Mouse (Mus musculus) forebrain, embryonic 10.5 days (tissue): ENCODE measurements around the gene Pnpo. TPM values are rescaled to one million over a fixed set of nuclear protein-coding genes. Genes with fewer than 3 reads are reported as not detected.

Source experiments
- DNase-seq: peaks from one replicate; pipeline ENCODE4 v3.0.0-alpha.2; 2017; ENCODE audit warnings: low spot score; ENCODE audit errors: extremely low spot score
- H3K27ac ChIP-seq: fragments of 300-500 bp; sonication (generic); 2 replicates; pipeline ENCODE4 v1.5.1; 2016; ENCODE audit warnings: mild to moderate bottlenecking
- H3K27me3 ChIP-seq: fragments of 300-500 bp; sonication (generic); 2 replicates; pipeline ENCODE4 v1.6.1; 2016; ENCODE audit warnings: mild to moderate bottlenecking; ENCODE audit not compliant: poor library complexity, severe bottlenecking
- H3K36me3 ChIP-seq: fragments of 300-500 bp; sonication (generic); replicated peaks from 2 replicates; pipeline ENCODE4 v1.6.1; 2016; ENCODE audit warnings: mild to moderate bottlenecking, moderate library complexity
- H3K4me1 ChIP-seq: fragments of 300-500 bp; sonication (generic); 2 replicates; pipeline ENCODE4 v1.6.1; 2016
- H3K4me3 ChIP-seq: fragments of 300-500 bp; sonication (generic); 2 replicates; pipeline ENCODE4 v1.5.1; 2016; ENCODE audit warnings: mild to moderate bottlenecking, moderate library complexity
- H3K9me3 ChIP-seq: fragments of 300-500 bp; sonication (generic); 2 replicates; pipeline ENCODE4 v1.6.1; 2016; ENCODE audit warnings: mild to moderate bottlenecking, moderate library complexity
- WGBS: fragments of 180-500 bp; shearing (Covaris S2); methylation state at CpG from one replicate; pipeline ENCODE4 v1.1.7; 2016; 5-methylcytosine and 5-hydroxymethylcytosine counted together
- polyA plus RNA-seq: library from polyadenylated mRNA; unstranded; fragments of >200 nt; fragmentation: Nextera tagmentation; extraction: Ambion mirVana; gene quantifications from 2 replicates; pipeline ENCODE4 v1.2.1, GENCODE M21; 2016

Gene Pnpo
- polyA plus RNA-seq, 1 experiment from 2014 or later, result 40.7 TPM

GRCm38 (mm10) chr11:96928691-96929090 is 15.1 kb downstream of the Pnpo start:
- H3K27ac ChIP-seq, result peak overlapping the region; percentile 48; the same call in 1 of the 2 replicates
- DNase-seq, result no peak
- 7% methylated on average over 5 of the region's 5 CpGs for WGBS
- H3K9me3 ChIP-seq, result no peaks in the 10 kb centered on the region
- H3K4me3 ChIP-seq, result no peak overlapping the region
- H3K4me1 ChIP-seq, result peaks cover 21% of the 10 kb centered on the region; the same call in 1 of the 2 replicates
- peaks cover 33% of the 10 kb centered on the region for H3K27me3 ChIP-seq
- H3K36me3 ChIP-seq, result no peaks in the 10 kb centered on the region

- H3K27me3 ChIP-seq, result peaks cover 33% of the 10 kb centered on the region
- peak within 1 kb of the TSS; percentile 48; the same call in 1 of the 2 replicates for H3K27ac ChIP-seq
- no peaks in the 10 kb centered on the region for H3K9me3 ChIP-seq
- peaks cover 21% of the 10 kb centered on the region; the same call in 1 of the 2 replicates for H3K4me1 ChIP-seq
- 83% methylated on average over 2 of the region's 2 CpGs for WGBS
- no peak for DNase-seq
- H3K4me3 ChIP-seq, result no peak within 1 kb of the TSS
- H3K36me3 ChIP-seq, result no peaks in the 10 kb centered on the region
Measured at GRCm38 (mm10) chr11:96928088-96928487, 15.7 kb downstream of the Pnpo start, which contains the start of gene Prr15l. Gene Prr15l (plus strand): TSS chr11:96928104.

GRCm38 (mm10) chr11:96926587-96926986 is 17.2 kb downstream of the Pnpo start:
- H3K9me3 ChIP-seq, result no peaks in the 10 kb centered on the region
- H3K4me3 ChIP-seq, result no peak overlapping the region
- H3K27me3 ChIP-seq, result peaks cover 33% of the 10 kb centered on the region
- WGBS, result 86% methylated on average over 5 of the region's 5 CpGs
- DNase-seq, result no peak
- peaks cover 18% of the 10 kb centered on the region; the same call in 1 of the 2 replicates for H3K4me1 ChIP-seq
- H3K27ac ChIP-seq, result no peak overlapping the region
- no peaks in the 10 kb centered on the region for H3K36me3 ChIP-seq

DNA sequence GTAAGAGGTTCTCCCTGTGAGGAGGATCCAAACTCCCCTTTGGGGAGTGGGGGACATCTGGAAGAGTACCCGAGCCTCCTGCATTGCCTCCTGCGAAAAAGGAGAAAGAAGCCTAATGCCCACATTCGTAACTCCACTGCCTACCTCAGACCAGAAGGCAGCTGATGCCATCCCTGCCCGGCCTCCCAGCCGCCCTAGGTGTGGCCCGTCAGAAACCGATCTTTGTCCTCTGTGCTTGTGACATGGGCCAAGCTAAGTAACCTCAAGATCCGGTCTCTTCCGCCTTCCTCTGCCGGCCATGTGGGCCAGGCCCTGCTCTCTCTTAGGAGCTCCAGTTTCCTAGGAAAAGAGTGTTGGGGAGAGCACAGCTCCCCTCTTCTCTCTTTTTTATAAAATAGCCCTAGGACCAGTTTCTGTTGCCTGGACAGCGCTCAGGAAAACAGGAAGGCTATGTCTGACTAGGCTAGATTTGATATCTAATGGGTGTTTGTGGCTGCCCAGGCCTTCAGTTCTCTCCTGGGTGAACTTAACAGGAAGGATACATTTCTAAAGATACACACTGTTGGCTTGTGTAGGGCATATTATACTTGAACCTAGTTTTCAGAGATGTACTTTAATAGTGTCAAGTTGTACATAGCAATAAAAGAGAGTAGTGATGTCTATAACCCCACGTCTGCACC is 18.2 kb downstream of the Pnpo start:
- Histone ChIP-seq H3K4me1 (peaks cover 15% of the 10 kb centered on the region; the same call in 1 of the 2 replicates), H3K27ac (0 out of 2 replicates have a peak overlapping the region, but pooled peaks have one; percentile 8), H3K27me3 (peaks cover 37% of the 10 kb centered on the region), H3K4me3 (no peak overlapping the region), H3K9me3 (no peaks in the 10 kb centered on the region), H3K36me3 (no peaks in the 10 kb centered on the region)
- 88% methylated on average over 12 of the region's 12 CpGs for WGBS
- no peak for DNase-seq

DNA sequence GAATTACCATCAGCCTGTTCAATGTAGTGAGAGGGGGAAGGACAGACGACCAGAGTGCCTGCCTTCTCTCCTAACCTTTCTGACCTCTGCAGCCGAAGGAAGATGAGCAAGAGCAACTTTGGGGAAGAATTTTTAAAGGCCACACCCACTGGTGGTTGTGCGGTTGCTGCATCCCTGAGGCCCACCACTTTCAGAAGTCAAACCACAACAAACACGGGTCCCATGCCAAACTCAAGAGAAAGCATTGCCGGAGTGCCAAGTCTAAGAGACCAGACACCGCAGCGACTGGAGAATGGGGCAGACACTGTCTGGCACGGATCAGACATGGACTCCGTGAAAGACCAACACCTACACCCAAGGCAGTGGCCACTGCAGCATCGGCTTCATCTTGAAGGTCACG is 18.9 kb downstream of the Pnpo start:
- no peak for DNase-seq
- Histone ChIP-seq H3K4me1 (peaks cover 14% of the 10 kb centered on the region; the same call in 1 of the 2 replicates), H3K4me3 (no peak overlapping the region), H3K27me3 (peaks cover 29% of the 10 kb centered on the region), H3K9me3 (no peaks in the 10 kb centered on the region), H3K27ac (no peak overlapping the region), H3K36me3 (no peaks in the 10 kb centered on the region)
- WGBS, result 84% methylated on average over 11 of the region's 11 CpGs

DNA sequence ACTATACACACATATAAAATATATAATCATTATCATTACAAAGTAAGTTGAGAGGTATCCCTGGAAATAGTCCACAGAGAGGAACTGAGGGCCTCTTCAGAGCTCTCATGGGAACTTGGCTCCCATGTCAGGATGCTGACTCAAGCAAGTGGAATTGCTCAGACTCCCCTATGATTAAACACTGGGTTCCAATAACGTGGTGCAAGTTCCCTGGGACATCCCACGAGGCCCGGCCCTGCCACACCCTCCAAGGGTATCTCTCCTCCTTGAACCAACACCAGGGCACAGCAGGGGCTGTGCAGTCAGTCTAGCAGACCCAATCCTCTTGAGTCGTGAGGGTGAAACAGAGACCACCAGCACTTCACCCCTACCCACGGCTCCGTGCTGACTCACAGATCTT is 24.8 kb downstream of the Pnpo start:
- no peaks in the 10 kb centered on the region for H3K36me3 ChIP-seq
- H3K4me3 ChIP-seq, result no peak overlapping the region
- H3K9me3 ChIP-seq, result no peaks in the 10 kb centered on the region
- H3K27me3 ChIP-seq, result peaks cover 11% of the 10 kb centered on the region
- H3K27ac ChIP-seq, result no peak overlapping the region
- no peak for DNase-seq
- H3K4me1 ChIP-seq, result peaks cover 20% of the 10 kb centered on the region
- WGBS, result 73% methylated on average over 6 of the region's 6 CpGs

DNA sequence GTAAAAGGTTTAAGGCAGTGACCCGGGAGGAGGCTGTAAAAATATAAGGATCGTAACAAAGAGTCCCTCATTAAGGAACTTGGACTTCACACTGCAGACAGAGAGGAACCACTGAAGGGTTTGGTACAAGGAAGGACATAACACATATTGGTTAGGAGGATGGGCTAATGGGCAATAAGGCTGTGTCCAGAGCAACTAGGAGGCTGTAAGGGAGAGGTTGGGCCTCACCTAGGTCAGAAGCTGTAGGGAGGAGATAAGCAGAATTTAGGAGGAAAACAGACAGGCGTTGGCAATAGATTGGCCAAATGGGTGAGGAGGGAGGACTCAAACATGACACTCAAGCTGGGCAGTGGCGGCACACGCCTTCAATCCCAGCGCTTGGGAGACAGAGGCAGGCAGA is 26.4 kb downstream of the Pnpo start:
- Histone ChIP-seq H3K27ac (peak overlapping the region; percentile 92), H3K9me3 (no peaks in the 10 kb centered on the region), H3K36me3 (peaks cover 13% of the 10 kb centered on the region), H3K4me3 (peak overlapping the region; percentile 85), H3K27me3 (peaks cover 11% of the 10 kb centered on the region), H3K4me1 (peaks cover 20% of the 10 kb centered on the region)
- DNase-seq, result no peak
- 84% methylated on average over 6 of the region's 6 CpGs for WGBS

- no peak for DNase-seq
- 38% methylated on average over 13 of the region's 13 CpGs for WGBS
- Histone ChIP-seq H3K36me3 (peaks cover 18% of the 10 kb centered on the region), H3K4me1 (peaks cover 20% of the 10 kb centered on the region), H3K9me3 (no peaks in the 10 kb centered on the region), H3K4me3 (peak overlapping the region; percentile 85), H3K27ac (peak overlapping the region; percentile 92), H3K27me3 (peaks cover 11% of the 10 kb centered on the region)
Measured at GRCm38 (mm10) chr11:96916885-96917396, 26.8 kb downstream of the Pnpo start.

- peak; percentile 100 for DNase-seq
- under 1% methylated on average over 55 of the region's 55 CpGs for WGBS
Measured at GRCm38 (mm10) chr11:96916044-96916884, 27.5 kb downstream of the Pnpo start, which contains the start of gene Cdk5rap3. Gene Cdk5rap3 (minus strand): TSS chr11:96916496.

GRCm38 (mm10) chr11:96912682-96913081 is 31.1 kb downstream of the Pnpo start:
- DNase-seq, result no peak
- Histone ChIP-seq H3K9me3 (no peaks in the 10 kb centered on the region), H3K4me3 (no peak overlapping the region), H3K4me1 (peaks cover 49% of the 10 kb centered on the region), H3K27ac (no peak overlapping the region), H3K36me3 (peaks cover 58% of the 10 kb centered on the region), H3K27me3 (peaks cover 5% of the 10 kb centered on the region; the same call in 1 of the 2 replicates)
- 91% methylated on average over 11 of the region's 11 CpGs for whole genome bisulfite sequencing

More at GRCm38 (mm10) chr11:96916044-96916884, 27.5 kb downstream of the Pnpo start, which contains the start of gene Cdk5rap3:
- Histone ChIP-seq H3K36me3 (peaks cover 25% of the 10 kb centered on the region), H3K9me3 (no peaks in the 10 kb centered on the region), H3K4me1 (peaks cover 20% of the 10 kb centered on the region), H3K4me3 (peak within 1 kb of the TSS; percentile 85), H3K27me3 (peaks cover 11% of the 10 kb centered on the region), H3K27ac (peak within 1 kb of the TSS; percentile 92)

DNA sequence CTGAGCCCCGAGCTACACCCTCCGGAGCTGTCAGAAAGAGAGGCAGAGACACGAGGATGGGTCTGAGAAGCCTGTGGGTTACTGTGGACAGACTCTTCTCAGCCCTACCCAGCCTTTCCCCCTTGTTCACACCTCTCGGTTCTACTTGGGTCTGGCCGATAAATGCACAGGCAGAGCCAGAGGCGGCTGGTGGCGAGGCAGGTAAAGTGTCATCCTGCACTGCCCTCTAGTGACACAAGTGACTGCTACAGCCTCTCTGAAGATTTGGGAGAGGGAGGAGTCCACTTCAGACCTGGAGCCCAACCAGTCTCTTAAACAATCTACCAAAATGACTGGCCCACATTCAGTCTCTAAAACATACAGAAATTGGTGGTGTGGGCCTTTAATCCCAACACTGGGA is 33.8 kb downstream of the Pnpo start:
- WGBS, result 28% methylated on average over 7 of the region's 7 CpGs
- Histone ChIP-seq H3K36me3 (peaks cover 81% of the 10 kb centered on the region), H3K4me3 (peak overlapping the region; percentile 3; the same call in 1 of the 2 replicates), H3K27ac (peak overlapping the region; percentile 86), H3K9me3 (no peaks in the 10 kb centered on the region), H3K4me1 (peaks cover 60% of the 10 kb centered on the region), H3K27me3 (no peaks in the 10 kb centered on the region)
- DNase-seq, result peak; percentile 83

GRCm38 (mm10) chr11:96908594-96908993 is 35.2 kb downstream of the Pnpo start:
- no peak overlapping the region for H3K4me3 ChIP-seq
- H3K27ac ChIP-seq, result peak overlapping the region; percentile 86
- H3K4me1 ChIP-seq, result peaks cover 67% of the 10 kb centered on the region
- 92% methylated on average over 12 of the region's 12 CpGs for WGBS
- H3K36me3 ChIP-seq, result peaks cover 79% of the 10 kb centered on the region
- no peaks in the 10 kb centered on the region for H3K9me3 ChIP-seq
- DNase-seq, result no peak
- H3K27me3 ChIP-seq, result no peaks in the 10 kb centered on the region
